Mouse (Mus musculus) kidney, embryonic 14.5 days (tissue): ENCODE results near the gene Mapk11. TPM values are rescaled to one million over a fixed set of nuclear protein-coding genes. Genes with fewer than 3 reads are reported as not detected.

Source experiments
- ATAC-seq: fragments of 200-750 bp; cut with Nextera tagmentation; 2 replicates; pipeline ENCODE4 v1.8.0; 2017; ENCODE audit warnings: moderate number of reproducible peaks, mild to moderate bottlenecking, moderate TSS enrichment, moderate library complexity; ENCODE audit not compliant: low FRiP score, low TSS enrichment
- H3K27ac ChIP-seq: fragments of 300-500 bp; sonication (generic); 2 replicates; pipeline ENCODE4 v1.5.1; 2014; ENCODE audit warnings: low read depth, mild to moderate bottlenecking, low read length, moderate library complexity, mixed read lengths
- H3K27me3 ChIP-seq: fragments of 300-500 bp; sonication (generic); 2 replicates; pipeline ENCODE4 v1.6.1; 2014; ENCODE audit warnings: mild to moderate bottlenecking, low read length; ENCODE audit not compliant: control insufficient read depth, insufficient read depth
- H3K36me3 ChIP-seq: fragments of 300-500 bp; sonication (generic); 2 replicates; pipeline ENCODE4 v1.6.1; 2014; ENCODE audit warnings: low read length, mixed read lengths; ENCODE audit not compliant: control insufficient read depth, insufficient read depth
- H3K4me1 ChIP-seq: fragments of 300-500 bp; sonication (generic); 2 replicates; pipeline ENCODE4 v1.6.1; 2014; ENCODE audit warnings: low read length, mixed read lengths; ENCODE audit not compliant: control insufficient read depth, insufficient read depth
- H3K4me2 ChIP-seq: fragments of 300-500 bp; sonication (generic); replicated peaks from 2 replicates; pipeline ENCODE4 v1.6.1; 2014; ENCODE audit warnings: low read depth, mild to moderate bottlenecking, low read length
- H3K4me3 ChIP-seq: fragments of 300-500 bp; sonication (generic); 2 replicates; pipeline ENCODE4 v1.5.1; 2014; ENCODE audit warnings: mild to moderate bottlenecking, low read length
- H3K9ac ChIP-seq: fragments of 300-500 bp; sonication (generic); 2 replicates; pipeline ENCODE4 v1.6.1; 2014; ENCODE audit warnings: low read depth, mild to moderate bottlenecking, low read length, moderate library complexity
- H3K9me3 ChIP-seq: fragments of 300-500 bp; sonication (generic); 2 replicates; pipeline ENCODE4 v1.6.1; 2016; ENCODE audit warnings: low read length; ENCODE audit not compliant: control insufficient read depth
- WGBS: fragments of 180-500 bp; shearing (Covaris S2); extraction: QIAGEN DNeasy Blood & Tissue Kit; methylation state at CpG from one replicate; pipeline ENCODE4 v1.1.7; 2014; 5-methylcytosine and 5-hydroxymethylcytosine counted together
- polyA plus RNA-seq: library from polyadenylated mRNA; unstranded; fragments of >200 nt; fragmentation: Nextera tagmentation; extraction: Ambion mirVana; gene quantifications from 2 replicates; pipeline ENCODE4 v1.2.1, GENCODE M21; 2014

The Mapk11 gene
- polyA plus RNA-seq, 1 experiment from 2014 or later, result 14.8 TPM

- no peaks in the 10 kb centered on the region for H3K36me3 ChIP-seq
- H3K9me3 ChIP-seq, result no peaks in the 10 kb centered on the region
- peak overlapping the region; percentile 68; the same call in 1 of the 2 replicates for H3K4me3 ChIP-seq
- H3K4me2 ChIP-seq, result peak overlapping the region; percentile 62; the same call in 1 of the 2 replicates
- peaks cover 11% of the 10 kb centered on the region; the same call in 1 of the 2 replicates for H3K27me3 ChIP-seq
- WGBS, result 30% methylated on average over 4 of the region's 4 CpGs
- no peak overlapping the region for H3K9ac ChIP-seq
- H3K4me1 ChIP-seq, result peaks cover 37% of the 10 kb centered on the region
- 0 out of 2 replicates have a peak, but pooled peaks have one; percentile 6 for ATAC-seq
- H3K27ac ChIP-seq, result no peak overlapping the region
Measured at GRCm38 (mm10) chr15:89147895-89148294, 1.5 kb downstream of the Mapk11 start.

- WGBS, result 25% methylated on average over 10 of the region's 10 CpGs
- Histone ChIP-seq H3K36me3 (no peaks in the 10 kb centered on the region), H3K27ac (no peak overlapping the region), H3K9me3 (no peaks in the 10 kb centered on the region), H3K9ac (no peak overlapping the region), H3K27me3 (peaks cover 11% of the 10 kb centered on the region; the same call in 1 of the 2 replicates), H3K4me1 (peaks cover 37% of the 10 kb centered on the region), H3K4me2 (peak overlapping the region; percentile 62), H3K4me3 (peak overlapping the region; percentile 35; the same call in 1 of the 2 replicates)
- ATAC-seq, result no peak
Measured at GRCm38 (mm10) chr15:89147456-89147855, 2.0 kb downstream of the Mapk11 start.

- H3K9ac ChIP-seq, result peak overlapping the region; percentile 35
- no peak overlapping the region for H3K27ac ChIP-seq
Measured at GRCm38 (mm10) chr15:89147024-89147423, 2.4 kb downstream of the Mapk11 start.

GRCm38 (mm10) chr15:89146537-89146936, 2.9 kb downstream of the Mapk11 start:
- Histone ChIP-seq H3K27ac (no peak overlapping the region), H3K27me3 (peaks cover 11% of the 10 kb centered on the region; the same call in 1 of the 2 replicates), H3K9ac (peak overlapping the region; percentile 35)

More at GRCm38 (mm10) chr15:89147024-89147423, 2.4 kb downstream of the Mapk11 start:
- H3K9me3 ChIP-seq, result no peaks in the 10 kb centered on the region
- WGBS, result 2% methylated on average over 16 of the region's 16 CpGs
- no peak for ATAC-seq
- peaks cover 41% of the 10 kb centered on the region for H3K4me1 ChIP-seq
- H3K4me3 ChIP-seq, result peak overlapping the region; percentile 35
- no peaks in the 10 kb centered on the region for H3K36me3 ChIP-seq
- peaks cover 11% of the 10 kb centered on the region; the same call in 1 of the 2 replicates for H3K27me3 ChIP-seq
- peak overlapping the region; percentile 62 for H3K4me2 ChIP-seq

GRCm38 (mm10) chr15:89145813-89146350, 3.5 kb downstream of the Mapk11 start:
- no peaks in the 10 kb centered on the region for H3K36me3 ChIP-seq
- 74% methylated on average over 24 of the region's 24 CpGs for WGBS
- H3K4me1 ChIP-seq, result peaks cover 52% of the 10 kb centered on the region
- no peak for ATAC-seq
- H3K9ac ChIP-seq, result no peak overlapping the region
- H3K9me3 ChIP-seq, result no peaks in the 10 kb centered on the region
- H3K4me2 ChIP-seq, result peak overlapping the region; percentile 62
- H3K4me3 ChIP-seq, result peak overlapping the region; percentile 35; the same call in 1 of the 2 replicates
- H3K27ac ChIP-seq, result no peak overlapping the region
- peaks cover 12% of the 10 kb centered on the region; the same call in 1 of the 2 replicates for H3K27me3 ChIP-seq

More at GRCm38 (mm10) chr15:89146537-89146936, 2.9 kb downstream of the Mapk11 start:
- peak overlapping the region; percentile 62 for H3K4me2 ChIP-seq
- 1% methylated on average over 27 of the region's 27 CpGs for WGBS
- H3K4me1 ChIP-seq, result peaks cover 46% of the 10 kb centered on the region
- ATAC-seq, result peak; percentile 50
- no peaks in the 10 kb centered on the region for H3K9me3 ChIP-seq
- H3K36me3 ChIP-seq, result no peaks in the 10 kb centered on the region
- H3K4me3 ChIP-seq, result peak overlapping the region; percentile 35

- H3K9me3 ChIP-seq, result no peaks in the 10 kb centered on the region
- H3K27me3 ChIP-seq, result peaks cover 18% of the 10 kb centered on the region
- no peak overlapping the region for H3K27ac ChIP-seq
- no peak overlapping the region for H3K4me3 ChIP-seq
- peaks cover 54% of the 10 kb centered on the region for H3K4me1 ChIP-seq
- no peak overlapping the region for H3K9ac ChIP-seq
- 88% methylated on average over 11 of the region's 11 CpGs for WGBS
- ATAC-seq, result no peak
- no peak overlapping the region for H3K4me2 ChIP-seq
- H3K36me3 ChIP-seq, result no peaks in the 10 kb centered on the region
Measured at GRCm38 (mm10) chr15:89144965-89145364, 4.5 kb downstream of the Mapk11 start.

- Histone ChIP-seq H3K9ac (no peak overlapping the region), H3K27me3 (peaks cover 18% of the 10 kb centered on the region), H3K4me1 (peaks cover 48% of the 10 kb centered on the region), H3K36me3 (no peaks in the 10 kb centered on the region), H3K9me3 (no peaks in the 10 kb centered on the region), H3K27ac (no peak overlapping the region), H3K4me3 (no peak overlapping the region), H3K4me2 (no peak overlapping the region)
- ATAC-seq, result no peak
- 72% methylated on average over 2 of the region's 2 CpGs for WGBS
Measured at GRCm38 (mm10) chr15:89143134-89143533, 6.3 kb downstream of the Mapk11 start.

- Histone ChIP-seq H3K9me3 (no peaks in the 10 kb centered on the region), H3K36me3 (no peaks in the 10 kb centered on the region), H3K27me3 (peaks cover 14% of the 10 kb centered on the region), H3K4me1 (peaks cover 36% of the 10 kb centered on the region), H3K27ac (no peak overlapping the region), H3K9ac (no peak overlapping the region), H3K4me2 (no peak overlapping the region), H3K4me3 (no peak overlapping the region)
- WGBS, result 42% methylated on average over 4 of the region's 4 CpGs
- no peak for ATAC-seq
Measured at GRCm38 (mm10) chr15:89141905-89142304, 7.5 kb downstream of the Mapk11 start.

- H3K9me3 ChIP-seq, result no peaks in the 10 kb centered on the region
- H3K4me3 ChIP-seq, result no peak overlapping the region
- H3K4me1 ChIP-seq, result peaks cover 31% of the 10 kb centered on the region
- H3K4me2 ChIP-seq, result peak overlapping the region; percentile 96; the same call in 1 of the 2 replicates
- H3K27me3 ChIP-seq, result peaks cover 13% of the 10 kb centered on the region
- ATAC-seq, result peak; percentile 39
- no peak overlapping the region for H3K27ac ChIP-seq
- H3K36me3 ChIP-seq, result no peaks in the 10 kb centered on the region
- no peak overlapping the region for H3K9ac ChIP-seq
- WGBS, result 13% methylated on average over 5 of the region's 5 CpGs
Measured at GRCm38 (mm10) chr15:89141443-89141842, 8.0 kb downstream of the Mapk11 start.
